Mouse (Mus musculus): ENCODE results near the gene Zg16. TPM values are rescaled to one million over a fixed set of nuclear protein-coding genes. Genes with fewer than 3 reads are reported as not detected.

Zg16 gene
- polyA plus RNA-seq, 1 experiment from 2014 or later = 0.30 TPM

DNA sequence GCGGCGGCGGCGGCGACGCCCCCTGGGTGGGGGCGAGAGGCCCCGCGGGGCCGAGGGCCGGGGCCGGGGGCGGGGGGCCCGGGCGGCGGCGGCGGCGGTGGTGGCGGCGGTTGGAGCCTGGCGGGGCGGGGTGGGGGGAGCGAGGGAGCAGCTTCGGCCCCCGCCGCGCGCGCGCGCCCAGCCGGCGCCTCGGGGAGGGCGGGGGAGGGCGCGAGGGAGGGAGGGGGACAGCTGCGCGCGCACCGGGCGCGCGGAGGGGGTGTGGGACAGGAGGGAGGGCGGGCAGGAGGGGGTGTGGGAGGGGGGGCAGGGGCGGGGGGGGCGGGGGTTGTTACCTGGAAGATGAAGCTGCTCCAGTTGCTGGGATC is 60.5 kb downstream of the Zg16 start:
- Histone ChIP-seq H3K9me3 (ENCODE audit: control insufficient read depth, low read length) (no peaks in the 10 kb centered on the region), H3K36me3 (ENCODE audit: control insufficient read depth, insufficient read depth, low read length) (peaks cover 64% of the 10 kb centered on the region), H3K27ac (ENCODE audit: low read depth) (peak overlapping the region; percentile 98), H3K4me2 (ENCODE audit: low read length) (peak overlapping the region; percentile 99), H3K4me3 (ENCODE audit: low read depth, low read length) (peak overlapping the region; percentile 91), H3K9ac (ENCODE audit: low read length) (peak overlapping the region; percentile 98), H3K27me3 (replicated peaks; ENCODE audit: control insufficient read depth, insufficient read depth, low read length) (no peaks in the 10 kb centered on the region), H3K4me1 (replicated peaks; ENCODE audit: control insufficient read depth, insufficient read depth, low read length) (peaks cover 33% of the 10 kb centered on the region)
- 23% methylated on average over 3 of the region's 48 CpGs for WGBS
- DNase-seq (ENCODE audit: low spot score) (no peak), ATAC-seq (replicated peaks; ENCODE audit: low FRiP score, low TSS enrichment, low read depth) (no peak)

DNA sequence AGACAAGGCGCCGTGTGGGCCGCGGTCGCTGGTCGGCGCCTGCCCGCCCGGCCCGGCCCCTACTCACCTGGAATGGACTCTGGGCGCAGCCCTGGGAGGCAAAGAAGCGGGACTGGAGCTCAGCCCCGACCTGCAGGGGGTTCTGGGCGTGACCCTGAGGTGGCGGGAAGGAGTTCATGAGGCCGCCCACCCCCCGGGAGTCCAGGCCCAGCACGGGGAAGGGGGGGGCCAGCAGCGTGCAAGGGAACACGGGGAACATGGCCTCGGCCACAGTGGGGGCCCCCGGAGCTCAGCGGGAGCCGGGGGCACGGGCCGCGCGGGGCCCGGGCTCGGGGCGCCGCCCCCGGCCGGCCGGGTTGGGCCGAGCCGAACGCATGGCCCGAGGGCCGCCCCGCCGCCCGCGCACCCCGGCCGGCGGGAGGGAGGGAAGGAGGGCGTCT is 60.9 kb downstream of the Zg16 start:
- H3K4me2 ChIP-seq (ENCODE audit: low read length) = peak overlapping the region; percentile 99
- DNase-seq (ENCODE audit: low spot score) (peak; percentile 88), ATAC-seq (replicated peaks; ENCODE audit: low FRiP score, low TSS enrichment, low read depth) (peak; percentile 44)
- peak overlapping the region; percentile 98 for H3K9ac ChIP-seq (ENCODE audit: low read length)
- no peaks in the 10 kb centered on the region for H3K9me3 ChIP-seq (ENCODE audit: control insufficient read depth, low read length)
- H3K36me3 ChIP-seq (ENCODE audit: control insufficient read depth, insufficient read depth, low read length) = peaks cover 60% of the 10 kb centered on the region
- peaks cover 37% of the 10 kb centered on the region for H3K4me1 ChIP-seq (replicated peaks; ENCODE audit: control insufficient read depth, insufficient read depth, low read length)
- H3K27ac ChIP-seq (ENCODE audit: low read depth) = peak overlapping the region; percentile 98
- peak overlapping the region; percentile 91 for H3K4me3 ChIP-seq (ENCODE audit: low read depth, low read length)
- WGBS = under 1% methylated on average over 24 of the region's 48 CpGs
- H3K27me3 ChIP-seq (replicated peaks; ENCODE audit: control insufficient read depth, insufficient read depth, low read length) = no peaks in the 10 kb centered on the region

GRCm38 (mm10) chr7:127025556-127026160 is 61.5 kb downstream of the Zg16 start:
- H3K27ac ChIP-seq (ENCODE audit: low read depth) = peak overlapping the region; percentile 98
- ATAC-seq (replicated peaks; ENCODE audit: low FRiP score, low TSS enrichment, low read depth) (no peak), DNase-seq (ENCODE audit: low spot score) (peak; percentile 78)
- H3K9ac ChIP-seq (ENCODE audit: low read length) = peak overlapping the region; percentile 98
- no peaks in the 10 kb centered on the region for H3K27me3 ChIP-seq (replicated peaks; ENCODE audit: control insufficient read depth, insufficient read depth, low read length)
- H3K4me3 ChIP-seq (ENCODE audit: low read depth, low read length) = peak overlapping the region; percentile 91
- H3K4me2 ChIP-seq (ENCODE audit: low read length) = peak overlapping the region; percentile 99
- peaks cover 54% of the 10 kb centered on the region for H3K36me3 ChIP-seq (ENCODE audit: control insufficient read depth, insufficient read depth, low read length)
- H3K9me3 ChIP-seq (ENCODE audit: control insufficient read depth, low read length) = no peaks in the 10 kb centered on the region
- peaks cover 37% of the 10 kb centered on the region for H3K4me1 ChIP-seq (replicated peaks; ENCODE audit: control insufficient read depth, insufficient read depth, low read length)
- WGBS = under 1% methylated on average over 62 of the region's 65 CpGs

DNA sequence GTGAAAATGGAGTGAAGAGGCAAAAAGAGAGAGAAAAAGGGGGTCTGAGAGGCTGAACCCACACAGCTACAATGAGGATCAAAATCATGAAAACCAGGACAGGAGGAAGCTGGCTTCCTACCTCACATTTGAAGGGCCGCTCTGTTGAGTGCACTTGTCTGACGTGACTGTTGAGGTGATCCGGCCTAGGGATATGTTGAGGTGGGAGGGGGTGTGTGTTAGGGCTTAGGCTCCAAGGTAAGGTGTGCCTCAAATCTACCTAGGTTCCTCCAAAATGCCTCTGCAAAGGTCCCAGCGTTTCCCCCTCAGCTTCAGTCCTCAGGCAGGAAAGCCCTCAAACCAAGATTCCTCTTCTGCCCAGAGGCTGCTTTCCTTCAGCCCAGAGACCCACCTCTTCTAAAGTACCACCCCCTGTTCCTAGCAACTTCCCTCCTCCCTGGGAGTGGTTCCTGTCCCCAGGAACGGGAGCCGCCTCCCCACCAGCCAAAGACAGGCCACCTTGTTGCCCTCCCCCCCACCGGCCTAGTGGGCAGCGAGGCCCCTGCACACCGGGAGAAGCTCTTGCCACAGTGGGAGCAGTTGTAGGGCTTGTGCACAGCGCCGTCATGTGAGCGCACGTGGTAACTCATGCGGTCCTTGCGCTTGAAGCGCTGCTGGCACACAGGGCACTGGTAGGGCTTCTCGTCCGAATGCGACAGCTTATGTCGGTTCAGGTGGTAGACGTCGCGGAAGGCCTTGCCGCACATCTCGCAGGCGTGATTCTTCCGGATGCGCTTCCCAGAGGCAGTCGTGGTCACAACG is 62.2 kb downstream of the Zg16 start:
- H3K4me3 ChIP-seq (ENCODE audit: low read depth, low read length) = peak overlapping the region; percentile 91
- H3K36me3 ChIP-seq (ENCODE audit: control insufficient read depth, insufficient read depth, low read length) = peaks cover 47% of the 10 kb centered on the region
- 1% methylated on average over 30 of the region's 30 CpGs for WGBS
- peak overlapping the region; percentile 98 for H3K27ac ChIP-seq (ENCODE audit: low read depth)
- H3K4me1 ChIP-seq (replicated peaks; ENCODE audit: control insufficient read depth, insufficient read depth, low read length) = peaks cover 41% of the 10 kb centered on the region
- peak; percentile 86 for DNase-seq (ENCODE audit: low spot score)
- H3K27me3 ChIP-seq (replicated peaks; ENCODE audit: control insufficient read depth, insufficient read depth, low read length) = no peaks in the 10 kb centered on the region
- peak; percentile 7; the same call in 1 of the 2 replicates for ATAC-seq (replicated peaks; ENCODE audit: low FRiP score, low TSS enrichment, low read depth)
- H3K9ac ChIP-seq (ENCODE audit: low read length) = peak overlapping the region; percentile 98
- H3K9me3 ChIP-seq (ENCODE audit: control insufficient read depth, low read length) = no peaks in the 10 kb centered on the region
- H3K4me2 ChIP-seq (ENCODE audit: low read length) = peak overlapping the region; percentile 99

- Histone ChIP-seq H3K9me3 (ENCODE audit: control insufficient read depth, low read length) (no peaks in the 10 kb centered on the region), H3K4me1 (replicated peaks; ENCODE audit: control insufficient read depth, insufficient read depth, low read length) (peaks cover 46% of the 10 kb centered on the region), H3K9ac (ENCODE audit: low read length) (peak overlapping the region; percentile 98), H3K27ac (ENCODE audit: low read depth) (peak overlapping the region; percentile 98), H3K4me2 (ENCODE audit: low read length) (peak overlapping the region; percentile 99), H3K4me3 (ENCODE audit: low read depth, low read length) (peak overlapping the region; percentile 91), H3K27me3 (replicated peaks; ENCODE audit: control insufficient read depth, insufficient read depth, low read length) (no peaks in the 10 kb centered on the region), H3K36me3 (ENCODE audit: control insufficient read depth, insufficient read depth, low read length) (peaks cover 39% of the 10 kb centered on the region)
- ATAC-seq (replicated peaks; ENCODE audit: low FRiP score, low TSS enrichment, low read depth) = no peak
- 22% methylated on average over 19 of the region's 19 CpGs for WGBS
- DNase-seq (ENCODE audit: low spot score) = peak; percentile 53
These were observed 63.0 kb downstream of the Zg16 start for GRCm38 (mm10) chr7:127023896-127024690.

GRCm38 (mm10) chr7:127023272-127023691 is 63.8 kb downstream of the Zg16 start:
- 71% methylated on average over 13 of the region's 13 CpGs for WGBS
- ATAC-seq (replicated peaks; ENCODE audit: low FRiP score, low TSS enrichment, low read depth) (no peak), DNase-seq (ENCODE audit: low spot score) (no peak)
- H3K4me3 ChIP-seq (ENCODE audit: low read depth, low read length) = peak overlapping the region; percentile 91
- H3K9me3 ChIP-seq (ENCODE audit: control insufficient read depth, low read length) = no peaks in the 10 kb centered on the region
- peak overlapping the region; percentile 99 for H3K4me2 ChIP-seq (ENCODE audit: low read length)
- H3K9ac ChIP-seq (ENCODE audit: low read length) = 0 out of 2 replicates have a peak overlapping the region, but pooled peaks have one; percentile 13
- peaks cover 31% of the 10 kb centered on the region for H3K36me3 ChIP-seq (ENCODE audit: control insufficient read depth, insufficient read depth, low read length)
- no peaks in the 10 kb centered on the region for H3K27me3 ChIP-seq (replicated peaks; ENCODE audit: control insufficient read depth, insufficient read depth, low read length)
- H3K4me1 ChIP-seq (replicated peaks; ENCODE audit: control insufficient read depth, insufficient read depth, low read length) = peaks cover 51% of the 10 kb centered on the region
- H3K27ac ChIP-seq (ENCODE audit: low read depth) = no peak overlapping the region

DNA sequence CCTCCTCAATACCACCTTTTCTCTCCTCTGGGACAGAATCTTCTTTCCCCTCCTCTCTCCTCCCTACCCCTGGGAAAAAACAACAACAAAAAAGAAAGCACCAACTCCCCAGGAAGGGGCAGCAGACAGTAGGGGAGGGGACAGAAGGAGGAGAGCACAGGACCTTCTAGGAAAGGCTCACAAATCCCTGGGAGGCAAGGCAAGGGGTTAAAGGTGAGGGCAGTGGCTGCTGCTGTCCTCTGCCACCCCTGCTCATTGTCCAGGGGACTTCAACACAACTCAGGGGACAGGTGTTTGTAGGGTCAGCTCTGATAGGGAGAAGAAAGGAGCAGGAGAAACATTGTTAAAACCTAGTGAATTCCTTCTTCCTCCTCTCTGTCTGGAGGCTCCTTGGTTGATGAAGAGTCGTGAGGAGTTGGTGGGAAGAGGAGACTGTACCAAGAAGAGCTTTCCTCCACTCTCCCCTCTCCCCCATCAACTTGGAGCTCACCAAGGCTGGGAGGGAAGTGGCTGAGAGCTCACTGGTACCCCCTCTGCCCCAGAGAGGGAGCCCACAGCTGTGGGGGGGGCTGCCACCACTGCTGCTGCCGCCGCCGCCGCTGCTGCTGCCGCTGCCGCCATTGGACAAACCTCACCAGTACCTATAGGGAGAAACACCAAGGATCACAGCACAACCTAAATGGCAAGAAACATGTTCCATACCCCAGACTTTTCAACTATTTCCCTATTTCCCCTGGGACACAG is 64.4 kb downstream of the Zg16 start:
- no peak overlapping the region for H3K27ac ChIP-seq (ENCODE audit: low read depth)
- H3K4me3 ChIP-seq (ENCODE audit: low read depth, low read length) = peak overlapping the region; percentile 91
- DNase-seq (ENCODE audit: low spot score) = peak; percentile 50
- H3K9ac ChIP-seq (ENCODE audit: low read length) = 0 out of 2 replicates have a peak overlapping the region, but pooled peaks have one; percentile 13
- ATAC-seq (replicated peaks; ENCODE audit: low FRiP score, low TSS enrichment, low read depth) = no peak
- H3K4me1 ChIP-seq (replicated peaks; ENCODE audit: control insufficient read depth, insufficient read depth, low read length) = peaks cover 51% of the 10 kb centered on the region
- H3K9me3 ChIP-seq (ENCODE audit: control insufficient read depth, low read length) = no peaks in the 10 kb centered on the region
- WGBS = 70% methylated on average over 7 of the region's 7 CpGs
- no peaks in the 10 kb centered on the region for H3K27me3 ChIP-seq (replicated peaks; ENCODE audit: control insufficient read depth, insufficient read depth, low read length)
- H3K4me2 ChIP-seq (ENCODE audit: low read length) = peak overlapping the region; percentile 99; the same call in 1 of the 2 replicates
- H3K36me3 ChIP-seq (ENCODE audit: control insufficient read depth, insufficient read depth, low read length) = peaks cover 27% of the 10 kb centered on the region

All from intestine, embryonic 14.5 days (tissue).